Mouse (Mus musculus) cerebellum, adult 2 months (tissue): Measurements from ENCODE around the gene Prrt3. TPM values are rescaled to one million over a fixed set of nuclear protein-coding genes. Genes with fewer than 3 reads are reported as not detected.
A peak's percentile ranks its signal among the peaks of the same experiment; 100 is the strongest.

Experiments used
- DNase-seq, 2 experiments: peaks; one replicate each; pipeline ENCODE4 v3.0.0; 2021
- H3K27ac ChIP-seq: fragments of 200-500 bp; 2 replicates; pipeline ENCODE4 v1.5.1; 2012; ENCODE audit warnings: low read length, control low read depth, inconsistent platforms; ENCODE audit not compliant: insufficient read depth
- H3K27me3 ChIP-seq: fragments of 200-500 bp; 2 replicates; pipeline ENCODE4 v1.6.1; 2012; ENCODE audit warnings: inconsistent platforms, mild to moderate bottlenecking, low read length, moderate library complexity; ENCODE audit not compliant: control insufficient read depth, insufficient read depth
- H3K4me1 ChIP-seq: fragments of 200-500 bp; 2 replicates; pipeline ENCODE4 v1.6.1; 2011; ENCODE audit warnings: low read length; ENCODE audit not compliant: control insufficient read depth, insufficient read depth
- H3K4me3 ChIP-seq: fragments of 200-500 bp; replicated peaks from 2 replicates; pipeline ENCODE3; 2011; ENCODE audit warnings: mild to moderate bottlenecking, low read depth, low read length, control low read depth; ENCODE audit not compliant: insufficient read depth
- CTCF ChIP-seq: fragments of 200-500 bp; IDR thresholded peaks from 2 replicates; pipeline ENCODE4 v1.5.1; 2011; ENCODE audit warnings: low read depth, mild to moderate bottlenecking, control low read depth, low read length, moderate library complexity, borderline replicate concordance; ENCODE audit not compliant: insufficient read depth
- POLR2A ChIP-seq: fragments of 200-500 bp; IDR thresholded peaks from 2 replicates; pipeline ENCODE4 v1.6.1; 2011; ENCODE audit warnings: low read length, control low read depth, borderline replicate concordance; ENCODE audit not compliant: insufficient read depth
- WGBS: fragments of 180-500 bp; shearing (Covaris S2); methylation state at CpG from one replicate; pipeline ENCODE4 v1.1.7; 2018; 5-methylcytosine and 5-hydroxymethylcytosine counted together
- polyA plus RNA-seq: library from polyadenylated mRNA; depleted of rRNA; stranded (reverse); fragments of >200 nt; gene quantifications from 2 replicates; pipeline ENCODE4 v1.2.3, GENCODE M21; 2012

Gene Prrt3
- polyA plus RNA-seq, 1 experiment = 41.2 TPM

DNA sequence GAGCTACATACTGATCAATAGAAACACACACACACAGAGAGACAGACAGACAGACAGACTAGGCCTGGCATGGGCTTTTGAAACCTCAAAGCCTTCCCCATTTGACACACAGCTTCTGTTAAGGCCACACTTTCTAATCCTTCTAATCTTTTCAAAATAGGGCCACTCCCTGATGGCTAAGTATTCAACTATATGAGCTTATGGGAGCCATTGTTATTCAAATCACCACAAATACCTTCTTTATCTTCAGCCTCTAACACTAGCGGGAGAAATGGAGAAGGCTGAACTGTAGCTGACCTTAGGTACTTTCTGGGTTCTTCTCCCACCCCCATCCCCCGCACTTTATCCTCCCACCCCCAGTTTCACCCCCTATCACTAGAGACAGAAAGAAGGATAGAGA is 1.1 kb upstream of the Prrt3 start:
- no peak overlapping the region for H3K27ac ChIP-seq
- no peak overlapping the region for H3K4me3 ChIP-seq
- H3K4me1 ChIP-seq = peaks cover 2% of the 10 kb centered on the region; the same call in 1 of the 2 replicates
- TF ChIP-seq POLR2A = no peak
- no peak for TF ChIP-seq CTCF
- WGBS = 95% methylated on average over 2 of the region's 2 CpGs
- no peaks in the 10 kb centered on the region for H3K27me3 ChIP-seq
- no peak for DNase-seq

DNA sequence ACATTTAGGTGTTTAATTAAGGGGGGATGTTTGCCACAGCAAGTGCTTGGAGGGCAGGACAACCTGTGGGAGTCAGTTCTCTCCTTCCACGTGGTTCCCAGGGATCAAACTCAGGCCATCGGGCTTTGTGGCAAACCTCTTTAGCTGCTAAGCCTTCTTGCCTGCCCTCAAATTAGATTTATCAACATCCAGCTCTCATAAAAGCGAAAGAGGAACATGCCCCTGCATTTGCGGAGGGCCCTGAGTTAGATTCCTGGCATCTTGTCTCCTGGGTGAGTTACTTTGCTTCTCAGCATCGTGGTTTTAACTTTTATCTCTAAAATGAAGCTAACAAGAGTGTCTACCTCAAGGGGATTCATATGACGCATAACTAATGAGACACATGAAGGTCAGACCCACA is 2.4 kb downstream of the Prrt3 start:
- no peak overlapping the region for H3K27ac ChIP-seq
- H3K27me3 ChIP-seq = no peaks in the 10 kb centered on the region
- no peaks in the 10 kb centered on the region; the same call in 1 of the 2 replicates for H3K4me1 ChIP-seq
- WGBS = 80% methylated on average over 6 of the region's 6 CpGs
- TF ChIP-seq POLR2A = no peak
- no peak for TF ChIP-seq CTCF
- H3K4me3 ChIP-seq = no peak overlapping the region
- DNase-seq = no peak

DNA sequence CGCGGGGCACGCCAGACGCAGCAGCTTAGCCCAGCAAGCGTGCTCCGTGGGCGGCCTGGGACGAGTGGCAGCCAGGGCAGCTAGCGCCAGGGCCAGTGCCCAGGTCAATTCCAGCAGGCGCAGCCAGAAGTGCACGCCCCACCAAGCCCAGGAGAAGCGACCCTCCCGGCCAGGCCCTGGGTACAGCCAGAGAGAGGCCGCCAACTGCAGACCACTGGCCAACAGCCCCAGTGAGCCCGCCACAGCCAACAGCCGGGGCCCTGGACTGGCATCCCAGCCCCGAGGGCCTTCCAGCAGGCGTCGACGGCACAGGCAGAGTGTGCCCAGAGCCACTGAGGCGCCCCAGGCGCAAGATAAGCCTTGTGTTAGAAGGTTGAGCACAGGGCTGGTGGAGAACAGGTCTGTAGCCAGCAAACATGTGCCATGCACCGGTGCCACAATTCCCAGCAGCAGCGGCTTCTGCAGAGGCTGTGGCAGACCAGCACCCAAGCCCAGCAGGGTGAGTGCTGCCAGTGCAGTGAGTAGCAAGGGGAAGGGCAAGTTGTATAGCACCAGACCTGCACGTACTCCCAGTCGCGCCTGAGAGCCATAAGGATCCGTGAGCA is 6.6 kb downstream of the Prrt3 start:
- DNase-seq = peak in 1 of 2 experiments; percentile 46
- H3K27ac ChIP-seq = no peak overlapping the region
- no peak for TF ChIP-seq CTCF
- TF ChIP-seq POLR2A = no peak
- WGBS = 57% methylated on average over 28 of the region's 28 CpGs
- no peaks in the 10 kb centered on the region for H3K27me3 ChIP-seq
- H3K4me1 ChIP-seq = no peaks in the 10 kb centered on the region; the same call in 1 of the 2 replicates
- no peak overlapping the region for H3K4me3 ChIP-seq

DNA sequence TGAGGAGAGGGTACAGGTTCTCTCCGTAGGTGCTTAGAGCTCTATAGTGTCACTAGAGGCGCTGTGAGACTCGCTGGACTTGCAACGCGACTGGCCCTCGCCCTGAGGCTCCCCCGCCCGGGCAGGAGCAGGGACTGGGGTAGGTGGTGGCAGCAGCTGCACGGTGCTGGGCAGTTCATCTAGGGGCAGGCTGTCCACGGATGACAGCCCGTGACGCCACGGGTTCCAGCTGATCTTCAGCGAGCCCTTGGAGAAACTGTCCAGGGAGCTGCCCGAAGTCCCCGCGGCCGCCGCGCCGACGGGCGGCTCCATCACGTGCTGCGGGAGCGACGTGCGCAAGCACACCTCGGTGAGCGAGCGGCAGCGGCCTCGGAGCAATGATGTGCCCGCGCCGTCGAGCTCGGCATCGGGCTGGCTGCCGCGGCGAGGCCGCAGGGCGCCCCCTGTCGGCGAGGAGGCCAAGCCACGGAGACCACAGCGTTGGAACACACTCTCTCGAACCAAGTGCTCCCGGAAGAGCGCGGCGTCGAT is 7.4 kb downstream of the Prrt3 start:
- WGBS = 13% methylated on average over 54 of the region's 54 CpGs
- Histone ChIP-seq H3K27me3 (no peaks in the 10 kb centered on the region), H3K27ac (no peak overlapping the region), H3K4me3 (peak overlapping the region; percentile 5), H3K4me1 (peaks cover 7% of the 10 kb centered on the region)
- peak; percentile 54 for TF ChIP-seq CTCF
- 0 out of 2 replicates have a peak, but pooled peaks have one; percentile 29 for TF ChIP-seq POLR2A
- DNase-seq = peak; percentile 47 to 62

DNA sequence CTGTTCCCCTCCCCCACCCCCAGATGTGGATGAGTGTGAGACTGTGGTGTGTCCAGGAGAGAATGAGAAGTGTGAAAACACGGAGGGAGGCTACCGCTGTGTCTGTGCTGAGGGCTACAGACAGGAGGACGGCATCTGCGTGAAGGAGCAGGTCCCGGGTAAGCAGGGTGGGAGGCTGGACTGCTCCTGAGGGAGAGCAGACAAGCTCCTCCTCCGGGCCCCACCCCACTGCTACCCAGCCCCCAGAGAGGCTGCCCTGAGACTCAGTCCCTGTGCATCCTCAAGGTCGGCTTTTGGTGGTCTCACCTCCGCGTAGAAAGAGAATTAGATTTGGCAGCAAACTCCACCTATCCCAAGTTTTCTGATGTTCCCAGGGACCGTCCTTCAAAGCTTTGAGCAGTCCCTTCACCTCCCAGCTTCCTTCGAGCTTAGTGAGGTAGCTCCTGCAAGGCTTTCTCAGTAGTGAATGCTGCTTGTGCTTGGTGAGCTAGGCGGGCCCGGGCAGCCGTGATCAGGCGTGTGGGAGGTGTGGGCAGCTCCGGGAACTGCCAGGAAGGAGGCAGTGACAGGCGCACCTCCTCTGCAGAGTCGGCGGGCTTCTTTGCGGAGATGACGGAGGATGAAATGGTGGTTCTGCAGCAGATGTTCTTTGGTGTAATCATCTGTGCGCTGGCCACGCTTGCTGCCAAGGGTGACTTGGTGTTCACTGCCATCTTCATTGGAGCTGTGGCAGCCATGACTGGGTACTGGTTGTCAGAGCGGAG is 9.4 kb downstream of the Prrt3 start:
- H3K4me1 ChIP-seq = peaks cover 8% of the 10 kb centered on the region
- H3K27me3 ChIP-seq = no peaks in the 10 kb centered on the region
- TF ChIP-seq POLR2A (no peak), CTCF (no peak)
- no peak overlapping the region for H3K4me3 ChIP-seq
- DNase-seq = peak in 1 of 2 experiments; percentile 31
- WGBS = 66% methylated on average over 24 of the region's 24 CpGs
- H3K27ac ChIP-seq = no peak overlapping the region

GRCm38 (mm10) chr6:113489410-113489809 is 12.3 kb downstream of the Prrt3 start:
- H3K27ac ChIP-seq = no peak overlapping the region
- DNase-seq = peak; percentile 59 to 62
- WGBS = 37% methylated on average over 14 of the region's 14 CpGs
- H3K4me1 ChIP-seq = peaks cover 10% of the 10 kb centered on the region; the same call in 1 of the 2 replicates
- TF ChIP-seq CTCF = no peak
- no peak for TF ChIP-seq POLR2A
- no peak overlapping the region for H3K4me3 ChIP-seq
- no peaks in the 10 kb centered on the region for H3K27me3 ChIP-seq

DNA sequence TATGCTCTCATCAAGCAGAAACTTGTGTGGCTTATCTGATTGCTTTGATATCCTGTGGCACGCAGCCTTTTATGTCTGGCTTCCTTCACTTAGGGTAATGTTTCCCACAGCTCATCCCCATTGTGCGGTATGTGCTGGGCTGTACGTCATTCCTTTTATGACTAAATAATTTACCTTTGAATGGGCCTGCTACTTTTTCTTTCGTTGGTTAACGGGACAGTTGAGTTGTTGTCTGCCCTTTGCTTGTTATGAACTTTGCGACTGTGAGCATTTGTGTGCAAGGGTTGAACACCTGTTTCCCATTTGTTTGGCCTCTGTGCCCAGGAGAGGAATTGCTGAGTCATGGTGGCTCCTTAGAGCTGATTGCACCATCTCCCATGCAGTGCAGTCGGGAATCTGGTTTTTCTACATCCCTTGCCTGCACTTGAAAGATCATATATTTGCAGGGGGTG is 14.6 kb downstream of the Prrt3 start:
- Histone ChIP-seq H3K27me3 (no peaks in the 10 kb centered on the region), H3K4me3 (no peak overlapping the region), H3K4me1 (peaks cover 15% of the 10 kb centered on the region; the same call in 1 of the 2 replicates), H3K27ac (no peak overlapping the region)
- peak in 1 of 2 experiments; percentile 23 for DNase-seq
- TF ChIP-seq POLR2A (no peak), CTCF (no peak)
- 49% methylated on average over 7 of the region's 7 CpGs for WGBS
